Mouse (Mus musculus): ENCODE data around the gene Cdk2ap1. TPM values are rescaled to one million over a fixed set of nuclear protein-coding genes. Genes with fewer than 3 reads are reported as not detected.

The Cdk2ap1 gene
- 125 and 162 TPM in 2 replicates for polyA plus RNA-seq (2012; rRNA removed; ENCODE audit: low replicate concordance)

GRCm38 (mm10) chr5:124362982-124363381 is at the start of gene Cdk2ap1:
Gene Cdk2ap1, minus strand, starts transcription at chr5:124363082.

DNA sequence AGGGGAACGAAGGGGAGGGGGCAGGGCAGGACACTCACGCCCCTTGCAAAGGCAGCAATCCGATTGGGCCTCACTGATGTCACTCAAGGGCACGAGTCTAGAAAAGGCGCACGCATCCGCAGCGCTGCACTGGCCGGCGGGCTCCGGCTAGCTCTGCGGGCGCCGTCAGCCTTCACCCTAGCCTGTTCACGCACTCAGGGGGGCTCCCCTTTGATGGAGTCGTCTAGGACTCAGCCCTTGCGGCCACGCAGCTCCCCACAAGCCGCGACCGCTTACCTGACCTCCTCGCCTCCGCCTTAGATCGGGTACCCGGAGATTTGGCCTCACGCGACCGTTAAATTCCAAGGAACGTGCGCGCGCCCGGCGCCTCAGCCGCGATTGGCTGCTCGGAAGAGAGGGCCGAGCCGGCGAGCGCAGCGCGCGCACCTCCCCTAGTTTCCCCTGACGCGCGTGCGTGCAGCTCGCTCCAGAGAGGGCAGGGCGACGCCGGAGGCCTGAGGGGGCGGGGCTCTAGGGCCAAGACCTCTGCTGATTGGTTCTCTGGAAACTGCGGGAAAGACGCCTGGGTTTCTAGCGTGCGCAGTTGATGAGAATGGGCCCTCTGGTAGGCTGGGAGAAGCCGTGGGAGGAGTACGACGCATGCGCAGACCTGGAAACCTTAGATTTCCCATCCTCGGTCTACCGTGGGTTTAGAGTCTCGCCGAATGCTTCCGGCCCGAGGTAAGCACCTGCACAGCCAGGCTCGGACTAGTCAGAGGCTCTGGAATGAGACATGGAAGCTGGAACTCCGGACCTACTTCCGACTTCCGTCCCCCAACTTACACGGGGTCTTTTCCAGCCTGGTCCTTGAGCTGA is 35.1 kb downstream of the Cdk2ap1 start, which contains the start of the genes Mphosph9 and 2810006K23Rik:
Gene Mphosph9, minus strand, starts transcription at position 463 of the 855 bp plus-strand sequence.
Gene 2810006K23Rik, plus strand, starts transcription at position 580 of the 855 bp plus-strand sequence.

Other genes starting within 250 kb of the Cdk2ap1 start
- 18.5 and 36.2 TPM in 2 replicates for gene Arl6ip4, start 247.0 kb downstream of the Cdk2ap1 start, polyA plus RNA-seq (2012; rRNA removed; ENCODE audit: low replicate concordance)
- 39.4 and 128 TPM in 2 replicates for gene Pitpnm2, start 113.3 kb downstream of the Cdk2ap1 start, polyA plus RNA-seq (2012; rRNA removed; ENCODE audit: low replicate concordance)
- 2.8 and 3.6 TPM in 2 replicates for gene Mphosph9, start 35.1 kb downstream of the Cdk2ap1 start, polyA plus RNA-seq (2012; rRNA removed; ENCODE audit: low replicate concordance)
- gene 2810006K23Rik, start 35.0 kb downstream of the Cdk2ap1 start, polyA plus RNA-seq (2012; rRNA removed; ENCODE audit: low replicate concordance): 5.4 and 8.5 TPM in 2 replicates
- 12.5 and 20.0 TPM in 2 replicates for gene Sbno1, start 62.9 kb upstream of the Cdk2ap1 start, polyA plus RNA-seq (2012; rRNA removed; ENCODE audit: low replicate concordance)
- 54.7 and 64.3 TPM in 2 replicates for gene Kmt5a, start 76.8 kb upstream of the Cdk2ap1 start, polyA plus RNA-seq (2012; rRNA removed; ENCODE audit: low replicate concordance)
- gene Rilpl2, start 115.3 kb upstream of the Cdk2ap1 start, polyA plus RNA-seq (2012; rRNA removed; ENCODE audit: low replicate concordance): 21.9 and 44.9 TPM in 2 replicates
- gene Snrnp35, start 120.1 kb upstream of the Cdk2ap1 start, polyA plus RNA-seq (2012; rRNA removed; ENCODE audit: low replicate concordance): 2.0 and 2.4 TPM in 2 replicates
- gene Rilpl1, start 168.3 kb upstream of the Cdk2ap1 start, polyA plus RNA-seq (2012; rRNA removed; ENCODE audit: low replicate concordance): 9.8 and 16.8 TPM in 2 replicates
- 117 and 209 TPM in 2 replicates for gene Tmed2, start 177.6 kb upstream of the Cdk2ap1 start, polyA plus RNA-seq (2012; rRNA removed; ENCODE audit: low replicate concordance)
- gene Ddx55, start 189.8 kb upstream of the Cdk2ap1 start, polyA plus RNA-seq (2012; rRNA removed; ENCODE audit: low replicate concordance): 13.5 and 15.8 TPM in 2 replicates
- gene Eif2b1, start 216.0 kb upstream of the Cdk2ap1 start, polyA plus RNA-seq (2012; rRNA removed; ENCODE audit: low replicate concordance): 14.8 and 24.7 TPM in 2 replicates
- gene Gtf2h3, start 216.1 kb upstream of the Cdk2ap1 start, polyA plus RNA-seq (2012; rRNA removed; ENCODE audit: low replicate concordance): 32.1 and 61.1 TPM in 2 replicates